Mouse (Mus musculus) layer of hippocampus, adult 18-20 months (tissue): ENCODE measurements at regions not wholly inside any gene's neighbourhood (a gene's known extent, or its start where the extent isn't known, plus 50 kb on each side); places are given as distances from the start of the nearest gene placed in this dataset.

Source experiments
- DNase-seq, 2 experiments: peaks; one replicate each; pipeline ENCODE4 v3.0.0; 2022; ENCODE audit warnings: low spot score in 2 of 2

GRCm38 (mm10) chr9:113496176-113496732 is 211.8 kb downstream of the Pdcd6ip start:
- no peak for DNase-seq

- peak in 1 of 2 experiments; percentile 24 for DNase-seq
These were observed 219.4 kb downstream of the Pdcd6ip start for GRCm38 (mm10) chr9:113488651-113489050.

- DNase-seq: peak in 1 of 2 experiments; percentile 53
These were observed 221.5 kb downstream of the Pdcd6ip start for GRCm38 (mm10) chr9:113486494-113487081.

- DNase-seq: no peak
These were observed 228.2 kb downstream of the Pdcd6ip start for GRCm38 (mm10) chr9:113479897-113480296.

GRCm38 (mm10) chr9:113478761-113479265 is 229.2 kb downstream of the Pdcd6ip start:
- DNase-seq: no peak

- DNase-seq: peak; percentile 70 to 78
These were observed 236.3 kb downstream of the Pdcd6ip start for GRCm38 (mm10) chr9:113471781-113472180.

- DNase-seq: no peak
These were observed 245.2 kb downstream of the Pdcd6ip start for GRCm38 (mm10) chr9:113462888-113463287.

GRCm38 (mm10) chr9:113462267-113462887 is 245.7 kb downstream of the Pdcd6ip start:
- no peak for DNase-seq

- DNase-seq: no peak
These were observed 248.2 kb downstream of the Pdcd6ip start for GRCm38 (mm10) chr9:113459885-113460284.

- DNase-seq: no peak
These were observed 248.8 kb downstream of the Pdcd6ip start for GRCm38 (mm10) chr9:113459221-113459620.

GRCm38 (mm10) chr9:113458741-113459154 is 249.3 kb downstream of the Pdcd6ip start:
- DNase-seq: no peak

GRCm38 (mm10) chr9:113457169-113457850 is 250.7 kb downstream of the Pdcd6ip start:
- no peak for DNase-seq

- no peak for DNase-seq
These were observed 252.5 kb downstream of the Pdcd6ip start for GRCm38 (mm10) chr9:113455577-113455976.

- no peak for DNase-seq
These were observed 254.8 kb downstream of the Pdcd6ip start for GRCm38 (mm10) chr9:113453231-113453630.

GRCm38 (mm10) chr9:113441770-113442411 is 266.2 kb downstream of the Pdcd6ip start:
- DNase-seq: peak; percentile 73 to 88

GRCm38 (mm10) chr9:113438394-113438793 is 269.7 kb downstream of the Pdcd6ip start:
- no peak for DNase-seq

GRCm38 (mm10) chr9:113435921-113436320 is 272.1 kb downstream of the Pdcd6ip start:
- no peak for DNase-seq

GRCm38 (mm10) chr9:113433424-113433823 is 274.6 kb downstream of the Pdcd6ip start:
- DNase-seq: no peak

GRCm38 (mm10) chr9:113432601-113433179 is 275.4 kb downstream of the Pdcd6ip start:
- DNase-seq: no peak

- DNase-seq: no peak
These were observed 277.6 kb downstream of the Pdcd6ip start for GRCm38 (mm10) chr9:113430411-113430810.

- DNase-seq: no peak
These were observed 280.8 kb downstream of the Pdcd6ip start for GRCm38 (mm10) chr9:113427281-113427680.
